Mouse (Mus musculus): ENCODE data around the gene Rock2.

Gene Rock2

GRCm38 (mm10) chr12:16872006-16872405 lies 22.7 kb upstream of the Rock2 start:
- no peak for DNase-seq (ENCODE audit: extremely low spot score)

GRCm38 (mm10) chr12:16872926-16873464 lies 21.7 kb upstream of the Rock2 start:
- DNase-seq (ENCODE audit: extremely low spot score), result no peak

GRCm38 (mm10) chr12:16873549-16873948 lies 21.1 kb upstream of the Rock2 start:
- DNase-seq (ENCODE audit: extremely low spot score), result no peak

- no peak for DNase-seq (ENCODE audit: extremely low spot score)
These were observed 20.6 kb upstream of the Rock2 start for GRCm38 (mm10) chr12:16874086-16874485.

GRCm38 (mm10) chr12:16875269-16875668 lies 19.4 kb upstream of the Rock2 start:
- no peak for DNase-seq (ENCODE audit: extremely low spot score)

- no peak for DNase-seq (ENCODE audit: extremely low spot score)
These were observed 19.0 kb upstream of the Rock2 start for GRCm38 (mm10) chr12:16875678-16876077.

- no peak for DNase-seq (ENCODE audit: extremely low spot score)
These were observed 18.0 kb upstream of the Rock2 start for GRCm38 (mm10) chr12:16876667-16877066.

GRCm38 (mm10) chr12:16877141-16877540 lies 17.6 kb upstream of the Rock2 start:
- no peak for DNase-seq (ENCODE audit: extremely low spot score)

- DNase-seq (ENCODE audit: extremely low spot score), result no peak
These were observed 17.0 kb upstream of the Rock2 start for GRCm38 (mm10) chr12:16877679-16878078.

- no peak for DNase-seq (ENCODE audit: extremely low spot score)
These were observed 15.3 kb upstream of the Rock2 start for GRCm38 (mm10) chr12:16879369-16879768.

GRCm38 (mm10) chr12:16880077-16880476 lies 14.6 kb upstream of the Rock2 start:
- no peak for DNase-seq (ENCODE audit: extremely low spot score)

- no peak for DNase-seq (ENCODE audit: extremely low spot score)
These were observed 12.3 kb upstream of the Rock2 start for GRCm38 (mm10) chr12:16882442-16882841.

GRCm38 (mm10) chr12:16883111-16883510 lies 11.6 kb upstream of the Rock2 start:
- no peak for DNase-seq (ENCODE audit: extremely low spot score)

- DNase-seq (ENCODE audit: extremely low spot score), result no peak
These were observed 10.2 kb upstream of the Rock2 start for GRCm38 (mm10) chr12:16884534-16884933.

- DNase-seq (ENCODE audit: extremely low spot score), result no peak
These were observed 8.3 kb upstream of the Rock2 start for GRCm38 (mm10) chr12:16886354-16886753.

GRCm38 (mm10) chr12:16893039-16893438 lies 1.7 kb upstream of the Rock2 start:
- no peak for DNase-seq (ENCODE audit: extremely low spot score)

GRCm38 (mm10) chr12:16893656-16894395 lies 869 bp upstream of the Rock2 start:
- DNase-seq (ENCODE audit: extremely low spot score), result no peak

- DNase-seq (ENCODE audit: extremely low spot score), result peak; percentile 65
These were observed 680 bp downstream of the Rock2 start for GRCm38 (mm10) chr12:16895221-16895928.

- DNase-seq (ENCODE audit: extremely low spot score), result no peak
These were observed 1.5 kb downstream of the Rock2 start for GRCm38 (mm10) chr12:16896073-16896789.

- no peak for DNase-seq (ENCODE audit: extremely low spot score)
These were observed 2.5 kb downstream of the Rock2 start for GRCm38 (mm10) chr12:16897225-16897624.

- no peak for DNase-seq (ENCODE audit: extremely low spot score)
These were observed 3.5 kb downstream of the Rock2 start for GRCm38 (mm10) chr12:16898221-16898620.

GRCm38 (mm10) chr12:16898790-16899189 lies 4.1 kb downstream of the Rock2 start:
- DNase-seq (ENCODE audit: extremely low spot score), result no peak
